Mouse (Mus musculus): ENCODE measurements around the gene Tbc1d10c. TPM values are rescaled to one million over a fixed set of nuclear protein-coding genes. Genes with fewer than 3 reads are reported as not detected.

The Tbc1d10c gene
- polyA plus RNA-seq, 1 experiment from 2014 or later, result 0.58 TPM

GRCm38 (mm10) chr19:4218293-4218692 is 27.2 kb upstream of the Tbc1d10c start:
- Histone ChIP-seq H3K27me3 (ENCODE audit: control insufficient read depth, insufficient read depth, low read depth, low read length) (peaks cover 19% of the 10 kb centered on the region), H3K4me1 (ENCODE audit: control insufficient read depth, insufficient read depth, low read length) (peaks cover 16% of the 10 kb centered on the region)
- 88% methylated on average over 11 of the region's 11 CpGs for WGBS

GRCm38 (mm10) chr19:4217855-4218254 is 26.8 kb upstream of the Tbc1d10c start:
- Histone ChIP-seq H3K9ac (ENCODE audit: low read depth, low read length) (no peak overlapping the region), H3K4me3 (ENCODE audit: low read depth, low read length) (no peak overlapping the region), H3K4me1 (ENCODE audit: control insufficient read depth, insufficient read depth, low read length) (peaks cover 16% of the 10 kb centered on the region), H3K36me3 (ENCODE audit: control insufficient read depth, insufficient read depth, low read length) (no peaks in the 10 kb centered on the region), H3K4me2 (ENCODE audit: low read length) (no peak overlapping the region), H3K27me3 (ENCODE audit: control insufficient read depth, insufficient read depth, low read depth, low read length) (peaks cover 23% of the 10 kb centered on the region), H3K27ac (ENCODE audit: low read length) (no peak overlapping the region), H3K9me3 (replicated peaks; ENCODE audit: control insufficient read depth, low read length, poor library complexity, severe bottlenecking) (no peaks in the 10 kb centered on the region)
- no peak for ATAC-seq
- 41% methylated on average over 3 of the region's 3 CpGs for WGBS

More at GRCm38 (mm10) chr19:4218293-4218692, 27.2 kb upstream of the Tbc1d10c start:
- ATAC-seq, result no peak
- Histone ChIP-seq H3K9me3 (replicated peaks; ENCODE audit: control insufficient read depth, low read length, poor library complexity, severe bottlenecking) (no peaks in the 10 kb centered on the region), H3K4me3 (ENCODE audit: low read depth, low read length) (no peak overlapping the region), H3K4me2 (ENCODE audit: low read length) (no peak overlapping the region), H3K9ac (ENCODE audit: low read depth, low read length) (no peak overlapping the region), H3K27ac (ENCODE audit: low read length) (no peak overlapping the region), H3K36me3 (ENCODE audit: control insufficient read depth, insufficient read depth, low read length) (no peaks in the 10 kb centered on the region)

DNA sequence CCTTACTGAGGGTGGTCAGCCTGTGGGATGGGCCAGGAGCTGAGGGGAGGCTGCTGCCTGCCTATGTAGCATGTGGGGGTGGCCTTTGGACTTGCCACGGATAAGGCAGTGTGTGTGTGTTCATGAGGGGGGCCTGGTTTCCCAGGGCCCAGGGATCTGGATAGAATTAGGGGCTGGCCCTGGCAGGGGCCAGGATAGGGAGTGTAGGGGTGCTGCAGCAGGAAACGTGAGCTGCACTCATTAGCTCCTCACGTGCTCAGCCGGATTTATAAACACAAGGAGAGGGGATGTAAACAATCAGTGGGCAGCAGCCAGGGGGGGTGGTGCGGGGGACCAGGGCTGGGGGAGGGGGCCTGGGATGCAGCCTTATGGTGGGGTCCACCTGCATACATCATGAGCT is 26.1 kb upstream of the Tbc1d10c start:
- no peak for ATAC-seq
- 16% methylated on average over 4 of the region's 5 CpGs for WGBS
- no peaks in the 10 kb centered on the region for H3K9me3 ChIP-seq (replicated peaks; ENCODE audit: control insufficient read depth, low read length, poor library complexity, severe bottlenecking)
- H3K4me3 ChIP-seq (ENCODE audit: low read depth, low read length), result no peak overlapping the region
- H3K27ac ChIP-seq (ENCODE audit: low read length), result no peak overlapping the region
- H3K4me2 ChIP-seq (ENCODE audit: low read length), result no peak overlapping the region
- peaks cover 16% of the 10 kb centered on the region for H3K4me1 ChIP-seq (ENCODE audit: control insufficient read depth, insufficient read depth, low read length)
- no peaks in the 10 kb centered on the region for H3K36me3 ChIP-seq (ENCODE audit: control insufficient read depth, insufficient read depth, low read length)
- no peak overlapping the region for H3K9ac ChIP-seq (ENCODE audit: low read depth, low read length)
- H3K27me3 ChIP-seq (ENCODE audit: control insufficient read depth, insufficient read depth, low read depth, low read length), result peaks cover 28% of the 10 kb centered on the region

GRCm38 (mm10) chr19:4216041-4216685 is 25.1 kb upstream of the Tbc1d10c start:
- no peak for ATAC-seq
- Histone ChIP-seq H3K4me1 (ENCODE audit: control insufficient read depth, insufficient read depth, low read length) (peaks cover 16% of the 10 kb centered on the region), H3K27ac (ENCODE audit: low read length) (no peak overlapping the region)

GRCm38 (mm10) chr19:4215451-4215840 is 24.4 kb upstream of the Tbc1d10c start:
- Histone ChIP-seq H3K4me3 (ENCODE audit: low read depth, low read length) (peak overlapping the region; percentile 50), H3K36me3 (ENCODE audit: control insufficient read depth, insufficient read depth, low read length) (no peaks in the 10 kb centered on the region), H3K4me1 (ENCODE audit: control insufficient read depth, insufficient read depth, low read length) (peaks cover 16% of the 10 kb centered on the region), H3K27ac (ENCODE audit: low read length) (no peak overlapping the region), H3K9ac (ENCODE audit: low read depth, low read length) (peak overlapping the region; percentile 69), H3K9me3 (replicated peaks; ENCODE audit: control insufficient read depth, low read length, poor library complexity, severe bottlenecking) (no peaks in the 10 kb centered on the region), H3K4me2 (ENCODE audit: low read length) (peak overlapping the region; percentile 93), H3K27me3 (ENCODE audit: control insufficient read depth, insufficient read depth, low read depth, low read length) (peaks cover 34% of the 10 kb centered on the region)
- ATAC-seq, result no peak
- WGBS, result 8% methylated on average over 17 of the region's 21 CpGs

More at GRCm38 (mm10) chr19:4216041-4216685, 25.1 kb upstream of the Tbc1d10c start:
- H3K36me3 ChIP-seq (ENCODE audit: control insufficient read depth, insufficient read depth, low read length), result no peaks in the 10 kb centered on the region
- no peak overlapping the region for H3K9ac ChIP-seq (ENCODE audit: low read depth, low read length)
- no peak overlapping the region for H3K4me3 ChIP-seq (ENCODE audit: low read depth, low read length)
- WGBS, result 18% methylated on average over 14 of the region's 14 CpGs
- no peaks in the 10 kb centered on the region for H3K9me3 ChIP-seq (replicated peaks; ENCODE audit: control insufficient read depth, low read length, poor library complexity, severe bottlenecking)
- no peak overlapping the region; the same call in 1 of the 2 replicates for H3K4me2 ChIP-seq (ENCODE audit: low read length)
- H3K27me3 ChIP-seq (ENCODE audit: control insufficient read depth, insufficient read depth, low read depth, low read length), result peaks cover 34% of the 10 kb centered on the region

DNA sequence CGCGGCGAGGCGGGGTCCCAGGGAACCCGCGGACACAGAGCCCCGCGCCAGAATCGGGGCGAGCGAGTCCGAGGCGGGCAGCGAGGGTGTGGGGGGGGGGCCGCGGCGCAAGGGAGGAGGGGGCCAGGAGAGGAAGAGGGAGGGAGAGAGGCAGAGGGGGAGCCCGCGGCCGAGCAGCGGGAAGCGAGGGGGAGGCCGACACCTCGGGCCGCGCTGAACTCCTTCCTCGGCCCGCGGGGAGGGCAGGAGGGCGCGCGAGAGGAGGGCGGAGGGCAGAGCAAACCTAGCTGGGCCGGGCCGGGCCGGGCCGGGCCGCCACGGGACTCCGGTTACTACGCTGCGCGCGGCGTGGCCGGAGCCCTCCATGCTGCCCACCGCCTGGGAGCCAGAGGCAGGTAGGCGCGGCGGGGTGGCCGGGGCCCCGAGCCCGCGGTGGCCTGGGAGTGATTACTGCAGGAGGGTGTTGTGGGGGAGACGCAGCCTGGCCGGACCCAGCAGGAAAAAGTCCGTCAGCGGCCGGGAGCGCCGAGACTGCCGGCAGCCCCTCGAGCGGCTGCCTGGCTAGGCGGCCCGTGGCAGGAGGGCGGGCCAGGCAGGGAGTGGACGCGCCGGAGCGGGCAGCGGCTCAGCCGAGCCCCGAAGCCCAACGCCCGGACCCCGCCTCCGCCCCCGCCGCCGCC is 23.8 kb upstream of the Tbc1d10c start:
- H3K9ac ChIP-seq (ENCODE audit: low read depth, low read length), result peak overlapping the region; percentile 69

GRCm38 (mm10) chr19:4214071-4214770 is 23.1 kb upstream of the Tbc1d10c start, which contains the start of the genes Clcf1 and AC109138.7:
Gene Clcf1, plus strand, starts transcription at chr19:4214238.
Gene AC109138.7, plus strand, starts transcription at chr19:4214357.
- H3K9me3 ChIP-seq (replicated peaks; ENCODE audit: control insufficient read depth, low read length, poor library complexity, severe bottlenecking), result no peaks in the 10 kb centered on the region
- ATAC-seq, result peak; percentile 15; the same call in 1 of the 2 replicates
- no peak within 1 kb of the TSS for H3K27ac ChIP-seq (ENCODE audit: low read length)
- H3K36me3 ChIP-seq (ENCODE audit: control insufficient read depth, insufficient read depth, low read length), result no peaks in the 10 kb centered on the region
- peaks cover 16% of the 10 kb centered on the region for H3K4me1 ChIP-seq (ENCODE audit: control insufficient read depth, insufficient read depth, low read length)
- peak within 1 kb of the TSS; percentile 93 for H3K4me2 ChIP-seq (ENCODE audit: low read length)
- H3K27me3 ChIP-seq (ENCODE audit: control insufficient read depth, insufficient read depth, low read depth, low read length), result peaks cover 36% of the 10 kb centered on the region
- H3K4me3 ChIP-seq (ENCODE audit: low read depth, low read length), result peak within 1 kb of the TSS; percentile 50
- whole genome bisulfite sequencing, result under 1% methylated on average over 44 of the region's 49 CpGs
- peak within 1 kb of the TSS; percentile 69 for H3K9ac ChIP-seq (ENCODE audit: low read depth, low read length)

More for the DNA sequence above, 23.8 kb upstream of the Tbc1d10c start:
- no peaks in the 10 kb centered on the region for H3K36me3 ChIP-seq (ENCODE audit: control insufficient read depth, insufficient read depth, low read length)
- peak overlapping the region; percentile 50 for H3K4me3 ChIP-seq (ENCODE audit: low read depth, low read length)
- no peaks in the 10 kb centered on the region for H3K9me3 ChIP-seq (replicated peaks; ENCODE audit: control insufficient read depth, low read length, poor library complexity, severe bottlenecking)
- ATAC-seq, result no peak
- 1% methylated on average over 45 of the region's 81 CpGs for WGBS
- H3K27me3 ChIP-seq (ENCODE audit: control insufficient read depth, insufficient read depth, low read depth, low read length), result peaks cover 34% of the 10 kb centered on the region
- H3K4me2 ChIP-seq (ENCODE audit: low read length), result peak overlapping the region; percentile 93
- H3K27ac ChIP-seq (ENCODE audit: low read length), result no peak overlapping the region
- H3K4me1 ChIP-seq (ENCODE audit: control insufficient read depth, insufficient read depth, low read length), result peaks cover 16% of the 10 kb centered on the region

- H3K27ac ChIP-seq (ENCODE audit: low read length), result no peak overlapping the region
- ATAC-seq, result no peak
- H3K9me3 ChIP-seq (replicated peaks; ENCODE audit: control insufficient read depth, low read length, poor library complexity, severe bottlenecking), result no peaks in the 10 kb centered on the region
- peaks cover 37% of the 10 kb centered on the region for H3K27me3 ChIP-seq (ENCODE audit: control insufficient read depth, insufficient read depth, low read depth, low read length)
- 5% methylated on average over 9 of the region's 9 CpGs for WGBS
- H3K9ac ChIP-seq (ENCODE audit: low read depth, low read length), result no peak overlapping the region
- no peaks in the 10 kb centered on the region for H3K36me3 ChIP-seq (ENCODE audit: control insufficient read depth, insufficient read depth, low read length)
- H3K4me1 ChIP-seq (ENCODE audit: control insufficient read depth, insufficient read depth, low read length), result peaks cover 16% of the 10 kb centered on the region
- no peak overlapping the region for H3K4me3 ChIP-seq (ENCODE audit: low read depth, low read length)
- peak overlapping the region; percentile 93; the same call in 1 of the 2 replicates for H3K4me2 ChIP-seq (ENCODE audit: low read length)
Observed at GRCm38 (mm10) chr19:4213524-4213974, 22.5 kb upstream of the Tbc1d10c start.

Measured in midbrain, embryonic 16.5 days (tissue).